Mouse (Mus musculus): ENCODE measurements around the gene Gnao1.

DNA sequence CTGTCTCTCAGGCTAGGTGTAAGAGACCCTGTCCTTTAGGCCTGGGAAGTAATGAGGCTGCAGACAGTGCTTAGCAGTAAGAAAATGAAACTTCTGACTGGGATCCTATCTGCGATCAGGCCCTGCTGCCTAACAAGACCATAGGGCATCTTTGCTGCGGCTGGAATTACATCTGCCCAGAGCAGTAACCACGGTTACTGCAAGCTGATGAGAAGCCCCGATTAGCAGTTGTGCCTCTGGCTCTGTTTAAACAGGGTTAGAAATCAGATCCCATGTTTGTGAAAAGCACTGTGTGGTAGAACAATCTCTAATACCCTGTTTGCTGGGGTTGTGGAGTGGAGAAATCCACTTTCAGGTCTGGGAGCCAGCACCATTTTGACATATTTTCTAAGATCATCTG, 50.3 kb downstream of the Gnao1 start:
- TF ChIP-seq CTCF (IDR thresholded peaks at IDR 0.05; ENCODE audit: extremely low read depth, insufficient read depth, low read length) (no peak), POLR2A (IDR thresholded peaks at IDR 0.05; ENCODE audit: extremely low read depth, insufficient read depth, low read length) (no peak)

All from cortical plate, adult 2 months (tissue).